Mouse (Mus musculus) G1E (cell line): ENCODE data around the gene Lonp1.

Experiments
- CTCF ChIP-seq: IDR thresholded peaks from 2 replicates; pipeline ENCODE4 v1.5.1; 2012; ENCODE audit warnings: low read depth, low read length, inconsistent platforms, mixed read lengths
- POLR2AphosphoS5 ChIP-seq: IDR thresholded peaks from 2 replicates; pipeline ENCODE4 v1.6.1; 2012; ENCODE audit warnings: low read depth, low read length, inconsistent platforms; ENCODE audit not compliant: insufficient replicate concordance

DNA sequence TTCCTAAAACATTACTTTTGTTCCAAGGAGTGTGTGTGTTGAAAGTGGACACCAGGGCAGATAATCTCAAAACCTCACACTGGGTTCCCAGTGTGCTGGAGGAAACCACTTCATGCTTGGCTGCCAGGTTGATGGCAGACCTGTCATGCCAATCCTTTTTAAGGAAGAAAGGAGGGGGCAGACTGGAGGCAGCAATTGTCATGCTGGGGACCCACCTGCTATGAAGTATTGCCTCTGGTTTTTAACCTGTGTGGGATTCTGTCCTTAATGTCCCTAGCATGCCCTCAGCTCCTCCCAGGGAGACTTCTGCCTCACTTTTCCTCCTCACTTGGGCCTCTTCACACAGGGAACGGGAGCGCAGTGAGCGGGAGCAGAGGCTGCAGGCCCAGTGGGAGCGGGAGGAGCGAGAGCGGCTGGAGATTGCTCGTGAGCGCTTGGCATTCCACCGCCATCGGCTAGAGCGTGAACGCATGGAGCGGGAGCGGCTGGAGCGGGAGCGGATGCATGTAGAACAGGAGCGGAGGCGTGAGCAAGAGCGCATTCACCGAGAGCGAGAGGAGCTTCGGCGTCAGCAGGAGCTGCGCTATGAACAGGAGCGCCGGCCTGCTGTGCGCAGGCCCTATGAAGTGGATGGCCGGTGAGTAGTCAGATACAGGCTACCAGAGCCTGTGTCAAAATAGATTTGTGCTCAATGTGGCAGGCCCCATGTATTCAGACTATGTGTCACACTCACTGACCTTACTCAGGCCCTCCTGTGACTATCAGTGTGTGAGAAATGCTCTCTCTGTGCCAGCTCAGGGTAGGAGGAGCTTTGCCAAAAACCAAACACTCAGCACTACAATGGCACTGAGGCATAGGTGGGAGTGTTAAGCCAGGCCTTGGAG is 23.3 kb downstream of the Lonp1 start:
- TF ChIP-seq CTCF (no peak), POLR2AphosphoS5 (no peak)
